Mouse (Mus musculus) embryonic fibroblast, embryonic 13.5 days (primary cell): Measurements from ENCODE around the gene Akap5.

ENCODE experiments used
- CTCF ChIP-seq: IDR thresholded peaks from 2 replicates; pipeline ENCODE4 v1.5.1; 2011; ENCODE audit warnings: mild to moderate bottlenecking, control low read depth, low read length, moderate library complexity, borderline replicate concordance; ENCODE audit not compliant: insufficient read depth
- POLR2A ChIP-seq: IDR thresholded peaks from 2 replicates; pipeline ENCODE4 v1.6.1; 2011; ENCODE audit warnings: low read depth, mild to moderate bottlenecking, control low read depth, low read length, moderate library complexity

DNA sequence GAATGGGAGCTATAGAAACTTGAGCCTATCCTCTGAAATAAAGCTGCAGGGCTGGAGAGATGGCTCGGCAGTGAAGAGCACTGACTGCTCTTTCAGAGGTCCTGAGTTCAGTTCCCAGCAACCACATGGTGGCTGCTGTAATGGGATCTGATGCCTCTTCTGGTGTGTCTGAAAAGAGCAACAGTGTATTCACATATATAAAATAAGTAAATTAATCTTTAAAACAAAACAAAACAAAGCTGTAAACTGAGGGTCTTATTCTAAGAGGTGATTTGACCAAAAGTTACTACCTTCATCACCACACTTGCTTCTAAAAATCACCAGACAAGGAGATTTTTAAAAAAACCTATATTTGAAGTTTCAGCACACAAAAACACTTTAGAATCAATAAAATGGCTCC is 36.2 kb downstream of the Akap5 start:
- TF ChIP-seq POLR2A: no peak
- no peak for TF ChIP-seq CTCF
